Mouse (Mus musculus): ENCODE measurements around the gene Resp18.
"Not testable (repeated sequence)": the region's sequence is repeated elsewhere in the genome, so short reads cannot be mapped to it uniquely, and the experiment has no call there.

The Resp18 gene

DNA sequence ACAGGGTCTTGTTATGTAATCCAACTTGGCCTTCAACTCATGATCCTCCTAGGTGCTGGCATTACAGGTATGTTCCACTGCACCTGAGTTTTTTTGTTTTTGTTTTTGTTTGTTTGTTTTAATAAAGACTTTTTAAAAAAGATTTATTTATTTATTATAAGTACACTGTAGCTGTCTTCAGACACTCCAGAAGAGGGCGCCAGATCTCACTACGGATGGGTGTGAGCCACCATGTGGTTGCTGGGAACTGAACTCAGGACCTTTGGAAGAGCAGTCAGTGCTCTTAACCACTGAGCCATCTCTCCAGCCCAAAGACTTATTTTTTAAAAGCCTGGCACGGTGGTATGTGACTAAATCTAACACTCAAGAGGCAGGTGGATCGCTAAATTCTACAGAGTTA lies 45.7 kb downstream of the Resp18 start:
- not testable (repeated sequence) for DNase-seq

DNA sequence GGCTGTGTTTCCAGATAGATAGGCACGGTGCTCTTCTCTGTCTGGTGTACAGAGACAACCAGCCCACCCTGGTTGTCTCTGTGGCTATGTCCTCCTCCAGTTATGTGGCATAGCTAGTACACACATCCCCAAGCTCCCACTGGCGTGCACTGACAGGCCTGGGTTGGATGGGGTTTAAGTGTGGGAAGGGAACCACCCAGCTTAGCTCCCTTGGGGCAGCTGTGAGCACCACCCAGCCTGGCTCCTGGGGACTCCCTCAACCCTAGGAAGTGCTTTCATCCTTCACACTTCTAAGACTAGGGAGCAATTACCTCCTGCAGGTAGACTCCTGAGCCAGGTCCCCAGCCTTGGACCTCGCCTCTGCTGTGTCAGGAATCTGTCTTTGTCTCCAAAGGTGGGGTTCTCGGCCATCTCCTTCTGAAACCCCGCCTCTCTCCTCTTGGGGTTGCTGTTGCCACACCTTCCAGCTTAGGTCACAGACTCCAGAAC lies 46.5 kb downstream of the Resp18 start, which contains the start of gene A630095N17Rik:
Gene A630095N17Rik (minus strand): TSS at position 439 of the 489 bp plus-strand sequence.
- DNase-seq: no peak

DNA sequence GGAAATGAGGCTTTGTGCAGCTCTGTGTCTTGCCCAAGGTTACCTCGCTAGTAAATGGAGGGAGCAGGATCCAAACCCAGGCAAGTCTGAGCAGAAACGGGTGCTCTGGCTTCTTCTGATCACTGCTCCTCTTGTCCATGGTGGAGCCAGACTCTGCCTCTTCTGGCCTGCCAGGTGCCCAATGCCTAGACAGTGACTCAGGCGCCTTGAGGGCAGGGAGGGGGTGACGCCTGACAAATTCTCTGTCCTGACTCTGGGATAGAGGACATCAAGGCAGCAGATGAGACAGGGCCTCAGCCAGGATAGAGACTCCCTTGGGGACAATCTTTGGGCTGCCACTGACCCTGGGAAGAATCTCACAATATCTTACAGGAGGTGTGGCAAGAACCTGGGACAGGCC lies 47.0 kb downstream of the Resp18 start:
- DNase-seq: no peak

DNA sequence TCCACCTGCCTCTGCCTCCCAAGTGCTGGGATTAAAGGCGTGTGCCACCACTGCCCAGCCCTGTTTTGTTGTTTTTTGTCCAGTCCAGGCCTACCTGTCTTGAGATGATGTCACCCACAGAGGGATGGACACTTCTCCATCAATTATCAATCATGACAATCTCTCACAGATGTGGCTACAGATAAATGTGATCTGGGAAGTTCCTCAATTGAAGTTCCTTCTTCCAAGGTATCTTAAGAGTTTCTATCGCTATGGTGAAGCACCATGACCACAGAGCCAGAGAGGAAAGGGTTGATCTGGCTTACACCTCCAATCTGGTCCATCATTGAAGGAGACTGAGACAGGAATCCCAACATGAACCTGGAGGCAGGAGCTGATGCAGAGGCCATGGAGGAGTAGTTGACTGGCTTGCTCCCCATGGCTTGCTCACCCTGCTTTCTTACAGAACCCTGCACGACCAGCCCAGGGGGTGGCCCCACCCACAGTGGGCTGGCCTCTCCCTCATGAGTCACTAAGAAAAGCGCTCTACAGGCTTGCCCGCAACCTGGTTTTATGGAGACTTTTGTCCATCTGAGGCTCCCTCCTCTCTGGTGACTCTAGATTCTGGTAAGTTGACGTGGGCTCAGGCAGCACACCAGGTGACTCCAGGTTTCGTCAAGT lies 47.8 kb downstream of the Resp18 start:
- no peak for DNase-seq

DNA sequence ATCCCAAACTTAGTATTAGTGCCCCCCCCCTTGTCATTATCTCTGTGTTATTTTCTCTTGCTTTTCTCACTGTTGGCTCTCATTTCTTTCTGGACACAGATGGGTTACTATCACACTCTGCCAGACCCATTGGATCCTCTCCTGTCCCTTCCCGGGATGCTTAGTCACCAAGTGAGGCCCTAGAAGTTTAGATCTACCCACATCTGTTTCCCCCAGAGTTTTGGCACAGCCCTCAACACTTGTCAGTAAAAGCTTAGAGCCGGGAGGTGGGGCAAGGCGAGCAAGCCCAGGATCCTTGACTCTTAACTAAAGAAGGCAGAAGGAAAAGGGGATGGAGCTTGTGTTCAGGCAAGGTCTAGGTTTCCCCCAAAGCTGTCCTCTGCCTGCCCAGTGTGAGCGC lies 49.1 kb downstream of the Resp18 start:
- DNase-seq: no peak

DNA sequence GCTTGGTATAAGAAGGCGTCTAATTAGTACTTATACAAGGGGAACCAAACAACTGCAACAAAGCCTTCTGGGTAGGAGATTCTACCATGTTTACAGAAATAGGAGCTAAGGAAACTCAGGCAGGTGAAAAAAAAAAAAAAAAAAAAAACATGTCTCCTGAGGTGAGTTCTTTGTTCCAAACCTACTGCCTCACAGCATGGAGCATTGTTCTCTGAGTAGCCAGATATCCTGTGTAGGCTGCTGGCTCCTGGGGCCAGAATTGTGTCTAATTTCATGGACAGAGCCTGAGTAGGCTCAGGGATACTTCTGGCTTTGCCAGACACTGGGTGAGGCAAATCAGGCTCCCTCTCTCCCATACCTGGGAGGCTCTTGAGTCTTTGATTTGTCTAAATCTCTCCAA lies 50.6 kb downstream of the Resp18 start:
- no peak for DNase-seq

DNA sequence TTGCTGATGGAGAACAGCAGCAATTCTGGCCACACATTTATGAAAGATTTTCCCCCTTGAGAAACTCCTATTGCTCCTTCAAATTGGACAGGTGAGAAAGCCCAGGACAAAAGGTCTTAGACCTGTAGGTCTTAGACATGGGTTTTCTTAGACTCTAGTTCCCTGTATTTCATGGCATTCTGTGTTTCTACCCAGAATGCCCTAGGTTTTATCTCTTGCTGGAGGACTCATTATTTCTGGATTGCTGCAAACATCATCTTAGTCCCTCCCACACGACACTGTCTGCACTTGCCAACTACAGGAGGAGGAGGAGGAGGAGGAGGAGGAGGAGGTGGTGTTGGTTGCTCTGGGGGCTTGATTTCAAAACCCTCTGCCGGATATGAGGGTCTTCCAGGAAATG lies 52.1 kb downstream of the Resp18 start:
- no peak for DNase-seq

DNA sequence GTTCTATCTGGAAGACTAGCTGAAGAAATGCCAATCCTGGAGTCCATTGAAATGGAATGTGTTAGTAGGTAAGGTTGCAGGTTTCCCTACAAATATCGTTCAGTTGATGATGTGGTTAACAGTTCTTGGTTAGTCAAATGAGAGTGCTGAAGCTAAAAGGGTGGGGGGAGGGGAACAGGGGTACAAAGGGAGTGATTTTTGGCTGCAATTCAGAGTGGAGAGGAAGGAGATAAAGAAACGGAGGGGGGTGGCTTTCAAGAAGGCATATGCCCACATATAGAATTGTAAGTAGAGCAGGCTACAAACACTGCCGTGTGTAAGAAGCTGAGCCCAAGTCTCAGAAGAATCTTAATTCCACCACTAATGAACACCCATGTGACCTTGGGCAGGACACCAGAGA lies 52.7 kb downstream of the Resp18 start:
- DNase-seq: no peak

DNA sequence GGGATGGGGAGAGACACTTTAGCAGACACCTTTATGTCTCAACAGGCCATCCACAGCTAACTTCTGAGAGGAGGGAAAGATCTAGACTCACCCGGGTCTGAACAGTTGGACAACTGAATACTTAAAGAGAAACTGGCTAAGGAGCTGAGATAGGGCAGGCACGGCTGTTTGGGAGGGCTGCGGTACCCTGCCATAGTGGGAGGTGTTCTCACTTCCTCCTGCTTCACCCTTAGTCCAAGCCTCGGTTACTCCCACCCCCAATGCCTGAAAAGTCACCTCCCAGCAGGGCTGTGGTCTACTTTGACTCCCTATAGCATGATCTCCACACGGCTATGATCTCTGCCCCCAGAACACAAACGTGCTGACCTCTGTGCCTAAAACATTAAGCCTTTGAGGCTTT lies 54.7 kb downstream of the Resp18 start:
- no peak for DNase-seq

DNA sequence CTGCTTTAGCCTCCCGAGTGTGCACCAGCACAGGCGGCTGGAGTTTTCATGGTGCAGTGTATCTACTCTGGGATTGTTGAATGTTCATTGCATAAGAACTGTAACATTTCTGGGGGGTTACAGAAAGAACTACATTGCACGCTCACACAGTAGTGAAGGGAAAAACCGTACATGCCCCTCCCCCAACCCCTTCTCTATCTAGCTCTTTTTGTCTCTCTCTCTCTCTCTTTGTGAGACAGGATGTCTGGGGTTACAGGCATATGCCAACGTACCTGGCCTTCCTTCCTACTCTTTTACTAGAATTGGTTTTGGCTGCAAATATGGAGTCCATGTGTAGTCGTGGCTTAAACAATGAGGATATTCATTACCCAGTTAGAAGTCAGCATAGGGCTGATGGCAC lies 55.3 kb downstream of the Resp18 start:
- no peak for DNase-seq

Data from kidney, adult 8-10 months (tissue).